Mouse (Mus musculus) hindbrain, embryonic 11.5 days (tissue): ENCODE measurements around the gene Hspg2. TPM values are rescaled to one million over a fixed set of nuclear protein-coding genes. Genes with fewer than 3 reads are reported as not detected.

Experiments used
- ATAC-seq: fragments of 200-750 bp; cut with Nextera tagmentation; 2 replicates; pipeline ENCODE4 v1.8.0; 2017; ENCODE audit warnings: mild to moderate bottlenecking, moderate TSS enrichment, moderate library complexity; ENCODE audit not compliant: low FRiP score
- DNase-seq: peaks from one replicate; pipeline ENCODE4 v3.0.0-alpha.2; 2015; ENCODE audit warnings: low spot score
- H3K27ac ChIP-seq: fragments of 300-500 bp; sonication (generic); 2 replicates; pipeline ENCODE4 v1.5.1; 2014; ENCODE audit warnings: mild to moderate bottlenecking, low read depth, low read length
- H3K27me3 ChIP-seq: fragments of 300-500 bp; sonication (generic); 2 replicates; pipeline ENCODE4 v1.6.1; 2014; ENCODE audit warnings: mild to moderate bottlenecking, low read length, moderate library complexity, mixed read lengths; ENCODE audit not compliant: control insufficient read depth, insufficient read depth
- H3K36me3 ChIP-seq: fragments of 300-500 bp; sonication (generic); 2 replicates; pipeline ENCODE4 v1.6.1; 2014; ENCODE audit warnings: mild to moderate bottlenecking, low read length, moderate library complexity, mixed read lengths; ENCODE audit not compliant: control insufficient read depth, insufficient read depth
- H3K4me1 ChIP-seq: fragments of 300-500 bp; sonication (generic); replicated peaks from 2 replicates; pipeline ENCODE4 v1.6.1; 2014; ENCODE audit warnings: low read length, mixed read lengths; ENCODE audit not compliant: control insufficient read depth, insufficient read depth
- H3K4me2 ChIP-seq: fragments of 300-500 bp; sonication (generic); replicated peaks from 2 replicates; pipeline ENCODE4 v1.6.1; 2014; ENCODE audit warnings: mild to moderate bottlenecking, low read depth, low read length
- H3K4me3 ChIP-seq: fragments of 300-500 bp; sonication (generic); 2 replicates; pipeline ENCODE4 v1.5.1; 2014; ENCODE audit warnings: low read depth, low read length
- H3K9ac ChIP-seq: fragments of 300-500 bp; sonication (generic); 2 replicates; pipeline ENCODE4 v1.6.1; 2014; ENCODE audit warnings: low read depth, low read length
- H3K9me3 ChIP-seq: fragments of 300-500 bp; sonication (generic); 2 replicates; pipeline ENCODE4 v1.6.1; 2016; ENCODE audit warnings: low read length; ENCODE audit not compliant: control insufficient read depth
- WGBS: fragments of 180-500 bp; shearing (Covaris S2); extraction: QIAGEN DNeasy Blood & Tissue Kit; methylation state at CpG from one replicate; pipeline ENCODE4 v1.1.7; 2014; 5-methylcytosine and 5-hydroxymethylcytosine counted together
- polyA plus RNA-seq: library from polyadenylated mRNA; unstranded; fragments of >200 nt; fragmentation: Nextera tagmentation; extraction: Ambion mirVana; gene quantifications from 2 replicates; pipeline ENCODE4 v1.2.1, GENCODE M21; 2014

Gene Hspg2
- polyA plus RNA-seq, 1 experiment from 2014 or later = 18.1 TPM

GRCm38 (mm10) chr4:137598577-137598976 lies 130.0 kb downstream of the Hspg2 start:
- Histone ChIP-seq H3K4me2 (no peak overlapping the region), H3K9me3 (no peaks in the 10 kb centered on the region), H3K9ac (no peak overlapping the region), H3K27ac (no peak overlapping the region), H3K4me3 (no peak overlapping the region), H3K36me3 (no peaks in the 10 kb centered on the region), H3K27me3 (no peaks in the 10 kb centered on the region), H3K4me1 (no peaks in the 10 kb centered on the region; the same call in 1 of the 2 replicates)
- ATAC-seq (no peak), DNase-seq (no peak)
- 82% methylated on average over 5 of the region's 5 CpGs for WGBS

- Histone ChIP-seq H3K36me3 (peaks cover 6% of the 10 kb centered on the region; the same call in 1 of the 2 replicates), H3K4me2 (no peak overlapping the region), H3K9ac (no peak overlapping the region), H3K9me3 (no peaks in the 10 kb centered on the region), H3K4me1 (no peaks in the 10 kb centered on the region; the same call in 1 of the 2 replicates), H3K4me3 (no peak overlapping the region), H3K27ac (no peak overlapping the region), H3K27me3 (no peaks in the 10 kb centered on the region)
- 84% methylated on average over 11 of the region's 11 CpGs for WGBS
- ATAC-seq (no peak), DNase-seq (no peak)
These were observed 135.0 kb downstream of the Hspg2 start for GRCm38 (mm10) chr4:137603449-137604171.

GRCm38 (mm10) chr4:137607023-137607422 lies 138.5 kb downstream of the Hspg2 start:
- H3K9ac ChIP-seq = no peak overlapping the region
- no peak for ATAC-seq
- no peak for DNase-seq
- no peak overlapping the region for H3K4me3 ChIP-seq
- WGBS = 92% methylated on average over 2 of the region's 2 CpGs
- H3K4me2 ChIP-seq = no peak overlapping the region
- no peaks in the 10 kb centered on the region for H3K9me3 ChIP-seq
- no peaks in the 10 kb centered on the region for H3K4me1 ChIP-seq
- no peaks in the 10 kb centered on the region for H3K27me3 ChIP-seq
- H3K36me3 ChIP-seq = peaks cover 9% of the 10 kb centered on the region
- H3K27ac ChIP-seq = no peak overlapping the region

- Histone ChIP-seq H3K27me3 (no peaks in the 10 kb centered on the region), H3K4me2 (no peak overlapping the region), H3K9ac (no peak overlapping the region), H3K27ac (no peak overlapping the region), H3K4me3 (no peak overlapping the region), H3K9me3 (no peaks in the 10 kb centered on the region), H3K36me3 (peaks cover 19% of the 10 kb centered on the region), H3K4me1 (no peaks in the 10 kb centered on the region)
- ATAC-seq (no peak), DNase-seq (no peak)
- 93% methylated on average over 7 of the region's 7 CpGs for WGBS
These were observed 140.7 kb downstream of the Hspg2 start for GRCm38 (mm10) chr4:137609281-137609680.

- Histone ChIP-seq H3K27ac (no peak overlapping the region), H3K4me1 (no peaks in the 10 kb centered on the region), H3K9me3 (no peaks in the 10 kb centered on the region), H3K4me3 (no peak overlapping the region), H3K4me2 (no peak overlapping the region), H3K36me3 (peaks cover 19% of the 10 kb centered on the region), H3K9ac (no peak overlapping the region), H3K27me3 (no peaks in the 10 kb centered on the region)
- DNase-seq (no peak), ATAC-seq (no peak)
- WGBS = 90% methylated on average over 7 of the region's 7 CpGs
These were observed 141.1 kb downstream of the Hspg2 start for GRCm38 (mm10) chr4:137609702-137610101.

GRCm38 (mm10) chr4:137610256-137610655 lies 141.7 kb downstream of the Hspg2 start:
- H3K9me3 ChIP-seq = no peaks in the 10 kb centered on the region
- WGBS = 88% methylated on average over 15 of the region's 15 CpGs
- no peak overlapping the region for H3K4me3 ChIP-seq
- H3K36me3 ChIP-seq = peaks cover 19% of the 10 kb centered on the region
- ATAC-seq (no peak), DNase-seq (no peak)
- no peak overlapping the region for H3K27ac ChIP-seq
- no peaks in the 10 kb centered on the region for H3K27me3 ChIP-seq
- H3K4me1 ChIP-seq = no peaks in the 10 kb centered on the region
- no peak overlapping the region for H3K4me2 ChIP-seq
- no peak overlapping the region for H3K9ac ChIP-seq

Other genes with a start within 250 kb of the Hspg2 start
- 2.2 and 3.5 TPM in 2 replicates for gene Wnt4, start 191.3 kb upstream of the Hspg2 start, polyA plus RNA-seq
- 692 and 744 TPM in 2 replicates for gene Cdc42, start 111.0 kb upstream of the Hspg2 start, polyA plus RNA-seq
- not detected in 2 replicates for gene Cela3a, start 59.0 kb upstream of the Hspg2 start, polyA plus RNA-seq
- not detected in 2 replicates for gene Cela3b, start 38.2 kb upstream of the Hspg2 start, polyA plus RNA-seq
- gene 1700013G24Rik, start 15.5 kb upstream of the Hspg2 start, polyA plus RNA-seq = not detected in 2 replicates
- gene Ldlrad2, start 105.8 kb downstream of the Hspg2 start, polyA plus RNA-seq = 0.68 and 0.77 TPM in 2 replicates
- gene Usp48, start 125.0 kb downstream of the Hspg2 start, polyA plus RNA-seq = 79.6 and 84.8 TPM in 2 replicates
- 8.5 and 9.1 TPM in 2 replicates for gene Rap1gap, start 196.0 kb downstream of the Hspg2 start, polyA plus RNA-seq